Mouse (Mus musculus): Measurements from ENCODE around the gene Zfp668.
"Not testable (repeated sequence)": the region's sequence is repeated elsewhere in the genome, so short reads cannot be mapped to it uniquely, and the experiment has no call there.

DNA sequence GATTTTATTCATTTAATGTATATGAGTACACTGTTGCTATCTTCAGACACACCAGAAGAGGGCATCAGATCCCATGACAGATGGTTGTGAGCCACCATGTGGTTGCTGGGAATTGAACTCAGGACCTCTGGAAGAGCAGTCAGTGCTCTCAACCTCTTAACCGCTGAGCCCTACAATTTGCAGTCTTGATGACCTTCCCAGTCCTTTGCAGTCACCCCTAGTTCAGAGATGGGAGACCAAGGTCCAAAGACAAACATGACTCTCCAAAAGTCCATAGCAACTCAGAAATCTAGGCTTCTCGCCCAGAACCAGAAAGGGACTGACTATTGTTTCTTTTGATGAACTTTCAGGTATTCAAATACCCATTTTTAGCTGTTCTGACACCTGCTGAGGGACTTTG, 36.6 kb downstream of the Zfp668 start:
- not testable (repeated sequence) for TF ChIP-seq CTCF, EP300 (IDR thresholded peaks at IDR 0.05; ENCODE audit: low read depth)
